Mouse (Mus musculus): ENCODE measurements at regions not wholly inside any gene's neighbourhood (a gene's known extent, or its start where the extent isn't known, plus 50 kb on each side); places are given as distances from the start of the nearest gene placed in this dataset.

DNA sequence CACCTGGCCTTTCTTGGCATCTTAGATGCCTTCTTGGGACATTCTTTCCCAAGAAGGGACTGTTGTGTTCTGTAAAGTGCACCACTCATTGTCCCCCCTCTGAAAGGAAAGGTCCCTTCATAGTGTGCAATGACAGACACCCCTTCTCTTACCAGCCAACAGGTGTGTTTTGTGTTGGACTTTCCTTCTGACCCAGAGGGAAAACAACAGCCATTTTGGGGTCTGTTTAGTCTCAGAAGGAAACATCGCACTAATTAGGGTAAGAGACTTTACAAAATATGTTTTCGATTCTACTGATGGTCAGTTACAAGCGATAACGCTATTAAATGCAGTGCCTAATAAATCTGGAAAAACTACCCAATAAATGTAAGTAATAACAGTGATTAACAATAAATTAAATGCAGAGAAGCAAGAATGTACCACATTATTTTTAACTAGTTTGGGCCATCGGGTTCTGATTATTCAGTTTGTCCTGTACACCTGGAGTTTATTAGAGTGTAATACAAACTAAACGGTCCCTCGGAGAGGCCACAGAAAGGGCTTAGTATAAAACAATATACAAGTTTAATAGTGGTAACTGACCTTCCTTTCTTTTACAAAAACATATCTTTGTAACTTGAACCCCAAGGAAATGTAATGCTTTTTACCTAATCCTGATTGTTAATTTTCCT, 200.4 kb upstream of the Habp2 start:
- TF ChIP-seq CTCF (IDR thresholded peaks at IDR 0.05) = no peak
- TF ChIP-seq EP300 (IDR thresholded peaks at IDR 0.05) = no peak
